Mouse (Mus musculus) erythroblast, embryonic 14.5 days (primary cell): ENCODE results near the gene Wrap73.

ENCODE experiments used
- GATA1 ChIP-seq: IDR thresholded peaks from 2 replicates; pipeline ENCODE4 v1.6.1; 2012; ENCODE audit warnings: low read length, inconsistent platforms, mixed read lengths
- TAL1 ChIP-seq: IDR thresholded peaks from 3 replicates; pipeline ENCODE4 v1.6.1; 2012; ENCODE audit warnings: low read length, inconsistent platforms, mixed read lengths

- TF ChIP-seq GATA1 (no peak), TAL1 (no peak)
Observed at GRCm38 (mm10) chr4:154099361-154099760, 42.8 kb upstream of the Wrap73 start.
